ENCODE assay signal across 17 mouse cellular contexts in the genomic region with DNA sequence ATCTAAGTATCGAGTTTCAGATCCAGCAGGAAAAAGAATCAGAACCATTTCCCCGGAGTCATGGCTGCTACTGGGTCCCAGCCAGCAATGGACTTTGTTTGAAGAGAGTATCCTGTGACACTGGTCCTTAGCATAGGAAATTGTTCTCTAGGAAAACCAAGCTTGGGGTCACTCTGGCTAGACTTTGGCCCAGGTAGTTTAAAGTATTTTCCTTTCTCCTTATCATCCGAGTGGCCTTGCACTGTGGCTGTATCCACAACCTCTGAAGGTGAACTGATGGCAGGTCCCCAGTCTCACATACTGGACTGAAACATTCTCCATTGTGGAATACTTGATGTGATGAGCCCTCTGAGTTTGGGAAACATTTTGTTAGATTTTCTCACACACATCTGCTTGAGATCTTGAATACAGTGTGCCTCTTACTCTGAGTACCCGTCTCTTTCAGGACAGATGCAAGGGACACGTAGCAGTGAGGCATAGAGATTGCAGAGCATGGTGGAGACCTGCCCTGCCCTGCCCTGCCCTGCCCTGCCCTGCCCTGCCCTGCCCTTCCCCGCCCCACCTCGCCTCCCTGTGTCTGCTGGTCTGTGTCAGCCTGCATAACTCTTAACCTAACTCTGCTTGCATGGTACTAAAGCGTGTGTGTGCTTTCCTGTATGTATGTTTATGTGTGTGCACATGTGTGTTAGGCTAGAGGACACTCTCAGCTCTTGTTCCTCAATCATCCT.
"Had no signal": no experiment of that assay in that cellular context is flagged by ENCODE, and none has a peak within 500 bp of the region (broad histone marks: within the 10 kb centered on the region; RNA-seq: fewer than 3 reads in every experiment).

No protein-coding gene starts in this region.

- H3K4me2 ChIP-seq: limb, embryonic 13.5 days; liver, embryonic 15.5 days; lung, embryonic 15.5 days; midbrain, embryonic 13.5 days had no signal

- ATAC-seq: hindbrain, embryonic 16.5 days; midbrain, embryonic 13.5 days had no signal

- H3K9ac ChIP-seq: limb, embryonic 13.5 days; liver, embryonic 15.5 days; lung, embryonic 15.5 days; midbrain, embryonic 13.5 days had no signal

- H3K27ac ChIP-seq: kidney, postnatal 0 days; limb, embryonic 13.5 days; liver, embryonic 15.5 days; lung, embryonic 15.5 days; macrophage; midbrain, embryonic 13.5 days had no signal

- H3K36me3 ChIP-seq: liver, embryonic 15.5 days; lung, embryonic 15.5 days had no signal

- DNase-seq: kidney, adult 11 months; kidney, adult 9 months; kidney, postnatal 36 days; layer of hippocampus, adult 9-11 months; layer of hippocampus, postnatal 36 days; left cerebral cortex, postnatal 4 days; lung, postnatal 14 days; spleen, adult 18-20 months; thymus, adult 18-20 months; thymus, postnatal 14 days had no signal

- H3K4me1 ChIP-seq: lung, embryonic 15.5 days; midbrain, embryonic 13.5 days had no signal

- H3K27me3 ChIP-seq: limb, embryonic 13.5 days; liver, embryonic 15.5 days; lung, embryonic 15.5 days; midbrain, embryonic 13.5 days had no signal

- H3K4me3 ChIP-seq: limb, embryonic 13.5 days; liver, embryonic 15.5 days; lung, embryonic 15.5 days; midbrain, embryonic 13.5 days had no signal

- H3K9me3 ChIP-seq: limb, embryonic 13.5 days; liver, embryonic 15.5 days; midbrain, embryonic 13.5 days had no signal
